Mouse (Mus musculus): Measurements from ENCODE around the gene Chad.

Gene Chad

GRCm38 (mm10) chr11:94566534-94566933, 1.7 kb downstream of the Chad start:
- no peak for DNase-seq (ENCODE audit: low read depth)

DNA sequence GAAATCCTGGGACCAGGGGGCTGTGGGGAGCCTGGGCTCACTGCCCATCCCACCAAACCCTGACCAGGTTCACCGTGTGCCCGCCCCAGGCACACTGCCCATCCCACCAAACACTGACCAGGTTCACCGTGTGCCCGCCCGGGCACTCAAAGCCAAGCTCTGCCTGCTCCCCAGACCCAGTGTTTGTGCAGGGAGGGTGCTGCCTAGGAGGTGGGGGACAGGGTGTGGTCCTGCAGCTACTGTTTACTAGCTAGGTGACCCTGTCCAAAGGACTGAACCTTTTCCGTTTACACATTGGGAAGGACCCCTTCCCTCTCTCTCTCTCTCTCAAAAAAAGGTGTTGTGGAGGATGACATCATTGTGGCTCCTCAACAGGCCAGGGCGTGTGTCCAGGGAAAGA, 2.5 kb downstream of the Chad start:
- DNase-seq (ENCODE audit: low read depth) = no peak

DNA sequence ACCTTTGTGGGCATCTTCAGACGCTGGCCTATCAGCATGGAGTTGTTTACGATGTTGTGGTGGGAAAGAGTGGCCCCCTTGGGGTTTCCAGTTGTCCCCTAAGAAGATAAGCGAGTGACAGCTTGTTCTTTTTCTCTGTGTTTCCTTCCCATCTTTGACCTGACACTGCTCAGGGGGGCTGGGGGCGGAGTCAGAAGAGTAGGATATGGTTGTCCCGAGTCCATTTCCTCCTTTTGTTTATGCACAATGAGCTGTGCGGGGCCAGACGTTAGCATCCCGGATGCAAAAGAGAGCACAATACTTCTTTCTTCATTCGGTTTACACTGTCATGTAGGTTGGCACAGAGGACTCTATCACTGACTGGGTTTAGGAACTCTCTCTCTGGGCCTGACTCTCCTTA, 5.8 kb downstream of the Chad start:
- peak; percentile 44 for DNase-seq (ENCODE audit: low read depth)

DNA sequence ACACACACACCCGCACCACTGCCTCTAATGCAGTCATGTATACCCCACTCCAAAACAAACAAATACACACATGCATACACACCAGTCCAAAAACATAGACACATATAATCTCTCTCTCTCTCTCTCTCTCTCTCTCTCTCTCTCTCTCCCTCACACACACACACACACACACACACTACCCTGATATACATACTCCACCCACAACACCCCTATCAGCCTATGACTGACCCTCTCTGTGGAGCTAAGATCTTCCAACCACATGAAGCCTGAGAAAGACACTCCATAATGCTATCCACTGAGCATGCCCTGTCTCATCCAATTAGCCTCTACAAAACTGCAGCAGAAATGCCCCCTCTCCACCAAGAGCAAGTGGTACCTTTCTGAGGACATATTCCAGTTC, 7.0 kb downstream of the Chad start:
- DNase-seq (ENCODE audit: low read depth) = no peak

GRCm38 (mm10) chr11:94574560-94574959, 9.7 kb downstream of the Chad start:
- DNase-seq (ENCODE audit: low read depth) = peak; percentile 37

DNA sequence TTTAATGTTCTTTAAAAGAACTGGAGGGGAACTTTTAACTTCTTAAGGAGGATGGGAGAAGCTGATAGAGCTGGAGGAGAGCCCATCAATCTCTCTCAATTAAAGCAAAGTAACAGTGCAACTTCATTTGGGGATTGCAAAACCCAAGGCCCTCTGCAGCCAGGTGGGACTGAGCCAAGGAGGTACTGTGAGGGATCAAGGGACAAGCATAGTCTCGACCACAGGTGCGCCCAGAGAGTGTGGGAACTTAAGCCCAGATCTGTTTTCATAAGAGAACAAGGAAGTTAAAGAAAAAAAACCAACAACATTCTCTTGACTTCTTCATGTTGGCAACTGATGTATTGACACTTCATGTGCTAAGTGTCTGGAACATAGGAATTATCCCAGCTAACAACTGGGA, 10.2 kb downstream of the Chad start:
- DNase-seq (ENCODE audit: low read depth) = no peak

- DNase-seq (ENCODE audit: low read depth) = no peak
Observed at GRCm38 (mm10) chr11:94576361-94576760, 11.5 kb downstream of the Chad start.

DNA sequence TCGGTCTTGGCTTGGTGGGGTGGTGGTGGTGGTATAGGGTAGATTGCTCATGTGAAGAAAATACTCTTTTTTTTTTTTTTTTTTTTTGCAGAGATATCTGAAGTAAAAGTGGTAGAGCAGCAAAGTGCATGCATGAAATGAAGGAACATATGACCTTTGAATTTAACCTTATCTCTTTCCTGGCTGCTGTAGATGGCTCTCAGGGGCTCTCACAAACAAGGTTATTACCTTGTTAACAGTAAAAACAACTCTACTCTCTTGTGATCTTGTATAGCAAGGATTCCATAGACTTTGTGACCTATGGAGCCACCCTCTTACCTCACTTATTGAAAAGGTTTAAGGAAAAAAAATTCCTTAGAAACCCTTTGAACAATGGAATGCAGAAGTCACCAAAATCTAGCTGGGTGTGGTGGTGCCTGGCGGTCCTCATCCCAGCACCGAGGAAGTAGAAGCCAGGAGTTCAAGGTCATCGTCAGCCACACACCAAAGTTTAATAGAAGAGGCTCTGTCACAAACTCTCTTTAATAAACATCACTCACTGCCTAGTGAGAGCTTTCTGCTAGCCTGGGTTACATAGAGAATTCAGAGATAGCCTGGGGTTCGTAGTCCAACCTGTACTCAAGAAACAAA, 15.4 kb downstream of the Chad start:
- no peak for DNase-seq (ENCODE audit: low read depth)

GRCm38 (mm10) chr11:94585091-94585490, 20.2 kb downstream of the Chad start:
- DNase-seq (ENCODE audit: low read depth) = no peak

- no peak for DNase-seq (ENCODE audit: low read depth)
Observed at GRCm38 (mm10) chr11:94587511-94587910, 22.7 kb downstream of the Chad start.

- peak; percentile 76 for DNase-seq (ENCODE audit: low read depth)
Observed at GRCm38 (mm10) chr11:94596311-94596852, 31.5 kb downstream of the Chad start.

DNA sequence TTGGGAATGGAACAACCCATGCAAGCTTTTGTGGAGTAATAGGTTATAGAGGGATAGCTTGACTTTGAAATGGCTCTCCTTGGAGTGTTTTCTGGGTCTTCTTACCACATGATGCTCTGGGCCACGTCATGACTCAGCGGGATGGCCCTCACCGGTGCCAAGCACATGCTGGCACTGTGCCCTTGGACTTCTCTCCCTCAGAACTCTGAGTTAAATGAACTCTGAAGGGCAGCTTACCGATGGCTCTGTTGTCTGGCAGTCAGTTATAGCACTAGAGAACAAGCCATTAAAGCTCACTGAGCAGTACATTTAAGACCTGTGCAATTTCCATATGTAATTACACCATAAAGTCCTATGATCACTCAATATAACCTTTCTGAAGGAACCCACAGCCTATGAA, 32.5 kb downstream of the Chad start:
- DNase-seq (ENCODE audit: low read depth) = no peak

- DNase-seq (ENCODE audit: low read depth) = no peak
Observed at GRCm38 (mm10) chr11:94598437-94599120, 33.7 kb downstream of the Chad start.

DNA sequence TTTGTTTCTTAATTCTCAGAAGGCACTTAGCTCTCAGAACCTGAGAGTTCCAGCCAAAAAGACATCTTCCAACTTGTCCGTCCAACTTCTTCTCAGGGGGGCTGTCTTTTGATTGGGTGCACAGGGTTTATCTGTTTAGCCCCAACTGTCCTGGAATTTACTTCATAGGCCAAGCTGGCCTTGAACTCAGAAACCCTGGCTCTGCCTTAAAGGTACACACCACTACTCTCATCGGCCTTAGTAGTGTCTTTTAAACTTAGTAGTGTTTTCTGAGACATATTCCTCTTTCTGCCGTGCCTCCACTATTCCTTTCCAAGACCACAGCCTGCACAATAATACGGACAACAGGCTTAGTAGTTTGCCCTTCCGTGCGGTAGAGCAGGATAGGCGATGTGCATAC, 35.6 kb downstream of the Chad start:
- no peak for DNase-seq (ENCODE audit: low read depth)

DNA sequence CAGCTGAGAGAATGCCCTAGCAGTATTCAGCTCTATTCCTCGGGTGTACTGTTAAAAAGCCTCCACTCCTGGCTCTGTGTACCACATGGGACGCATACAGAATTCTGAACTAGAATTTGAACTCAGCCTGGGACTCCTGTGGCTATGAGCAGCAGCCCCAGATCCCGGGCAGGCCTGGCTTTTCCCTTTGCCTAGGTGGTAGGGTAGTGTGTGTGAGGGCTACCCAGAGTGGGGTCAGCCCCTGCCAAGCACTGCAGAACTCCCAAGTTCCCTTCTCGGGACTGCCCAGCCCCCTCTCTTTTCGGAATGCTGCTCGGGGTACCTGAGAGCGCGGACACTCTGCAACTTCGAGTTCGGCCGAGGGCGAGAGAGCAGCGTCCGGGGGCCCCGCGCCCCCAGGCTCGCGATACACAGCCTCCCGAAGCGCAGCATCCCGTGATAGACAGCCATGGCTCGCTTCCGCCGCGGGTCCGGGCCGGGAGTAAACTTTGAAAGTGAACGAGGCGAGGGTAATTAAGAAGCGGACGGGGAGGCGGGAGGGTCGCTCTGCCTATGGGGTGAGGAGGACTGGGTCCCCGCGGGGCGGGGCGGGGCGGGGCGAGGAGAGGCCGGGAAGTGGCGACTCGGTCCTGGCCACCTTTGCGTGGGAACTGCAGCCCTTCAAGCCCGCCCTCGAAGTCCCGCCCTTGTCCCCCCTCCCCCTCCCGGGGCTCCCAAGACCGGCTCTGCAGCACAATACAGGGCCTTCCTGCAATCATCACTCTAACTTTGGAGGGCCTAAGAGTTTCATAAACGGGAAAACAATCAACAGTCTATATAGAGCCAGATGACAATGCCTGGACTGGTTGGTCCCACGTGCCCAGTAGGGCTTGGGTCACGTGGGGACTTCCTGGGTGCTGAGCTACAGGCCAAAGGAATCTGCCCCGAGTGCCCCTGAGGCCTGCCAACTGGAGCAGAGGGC, 36.8 kb downstream of the Chad start, which contains the start of gene Acsf2:
Gene Acsf2, minus strand, starts transcription at position 551 of the 961 bp plus-strand sequence.
- DNase-seq (ENCODE audit: low read depth) = peak; percentile 70

DNA sequence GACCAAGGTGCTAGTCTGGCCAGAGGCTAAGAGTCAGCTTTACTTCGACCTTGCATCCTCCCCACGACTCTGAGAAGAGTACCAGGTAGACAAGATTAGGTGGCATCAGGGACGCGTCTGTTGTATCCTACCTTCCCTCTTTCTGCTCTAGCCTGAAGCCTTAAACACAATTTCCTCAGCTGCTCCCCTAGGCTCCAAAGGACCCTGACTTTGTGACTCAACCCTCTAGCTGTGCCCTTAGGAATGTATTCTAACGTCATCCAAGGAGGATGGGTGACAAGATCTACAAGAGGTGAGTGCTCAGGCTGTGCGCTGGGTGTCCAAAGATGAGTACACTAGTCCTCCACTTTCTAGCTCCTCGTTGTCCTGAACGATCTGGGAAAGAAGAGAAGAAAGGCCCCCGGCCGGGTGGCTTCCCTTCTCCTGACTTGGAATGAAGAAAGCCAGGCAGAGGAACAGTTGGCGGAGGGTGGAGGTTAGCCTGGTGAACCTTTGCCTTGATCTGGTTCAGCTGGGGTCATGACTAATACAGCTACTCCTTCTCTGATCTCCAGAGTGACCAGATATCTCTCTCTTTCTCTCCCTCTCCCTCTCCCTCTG, 37.6 kb downstream of the Chad start:
- DNase-seq (ENCODE audit: low read depth) = no peak

DNA sequence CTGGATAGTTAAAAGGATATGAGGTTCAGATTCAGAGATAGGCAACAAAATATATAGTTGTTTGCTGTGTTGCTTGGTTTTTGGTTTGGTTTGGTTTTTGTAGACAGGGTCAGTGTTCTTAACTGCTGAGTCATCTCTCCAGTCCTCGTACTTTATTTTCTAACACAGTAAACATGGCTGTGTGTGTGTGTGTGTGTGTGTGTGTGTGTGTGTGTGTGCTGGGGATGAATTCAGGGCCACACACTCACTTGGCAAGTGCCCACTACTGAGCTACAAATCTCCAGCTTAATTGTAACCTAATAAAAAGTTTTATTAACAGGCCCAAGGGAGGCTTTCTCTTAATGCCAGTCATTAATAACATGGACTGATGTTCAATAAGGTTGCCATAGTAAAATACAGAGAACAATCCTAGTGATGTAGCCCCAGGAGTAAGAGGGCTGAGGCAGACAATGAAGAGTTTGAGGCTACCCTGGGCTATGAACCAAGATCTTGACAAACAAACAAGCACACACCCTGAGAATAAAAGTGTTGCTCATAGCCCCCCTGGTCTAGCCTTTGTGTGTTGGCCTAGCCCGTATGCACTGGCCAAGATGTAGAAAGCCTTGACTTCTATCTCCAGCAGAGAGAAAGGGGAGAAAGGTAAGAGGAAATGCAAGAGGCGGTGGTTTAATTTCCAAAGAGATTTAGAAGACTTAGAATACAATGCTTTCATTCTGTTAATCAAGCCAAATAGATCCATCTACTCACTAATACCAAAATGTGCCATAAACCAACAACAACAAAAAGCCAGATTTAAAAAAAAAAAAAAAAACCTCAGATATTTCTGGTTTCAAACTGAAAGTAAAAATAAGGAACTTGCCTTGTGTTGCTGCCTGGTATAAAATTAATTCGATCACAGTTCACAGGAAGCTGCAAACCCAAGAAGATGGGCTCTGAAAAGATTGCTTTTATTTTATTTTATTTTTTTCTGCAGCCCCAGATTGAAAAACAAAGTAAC, 46.2 kb downstream of the Chad start:
- no peak for DNase-seq (ENCODE audit: low read depth)

DNA sequence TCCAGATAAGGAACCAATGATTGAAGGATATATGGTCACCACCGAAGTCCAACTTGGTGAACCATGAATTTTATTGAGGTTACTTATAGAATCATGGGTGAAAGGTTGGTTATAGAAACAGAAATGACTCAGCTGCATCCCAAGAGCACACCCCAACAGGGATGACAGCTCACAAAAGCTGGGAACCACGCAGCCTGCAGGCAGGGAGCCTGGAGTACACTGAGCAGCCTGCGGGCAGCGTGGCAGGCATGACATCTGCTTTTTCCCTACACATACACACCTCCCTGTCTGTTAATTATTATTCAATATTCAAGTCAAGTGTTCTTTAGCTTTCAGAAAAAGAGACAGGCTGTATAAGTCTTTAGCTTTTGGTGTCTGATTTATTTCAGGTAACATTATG, 49.8 kb downstream of the Chad start:
- no peak for DNase-seq (ENCODE audit: low read depth)

GRCm38 (mm10) chr11:94615494-94615893, 50.6 kb downstream of the Chad start:
- no peak for DNase-seq (ENCODE audit: low read depth)

GRCm38 (mm10) chr11:94617646-94618045, 52.8 kb downstream of the Chad start:
- DNase-seq (ENCODE audit: low read depth) = no peak
